Comparison of ENCODE assay signal across 8 mouse cellular contexts in genomic region chr9:121846526-121847118, GRCm38 (mm10). TPM values are rescaled to one million over a fixed set of nuclear protein-coding genes. Genes with fewer than 3 reads are reported as not detected.
DNase-seq lines count a peak whose midpoint lies in the region; ATAC-seq lines count a peak whose summit lies in the region.

No protein-coding gene starts in this region.

- peak; percentile 27 for DNase-seq in kidney, adult 18-20 months
- no peak for DNase-seq in kidney, adult 11 months
- DNase-seq in adipocyte (ENCODE audit: low spot score) = peak; percentile 74
- peak; percentile 43 for DNase-seq in heart, postnatal 4 days
- peak; percentile 31 to 41 for DNase-seq in natural killer cell, adult 2 months (ENCODE audit: low spot score in 2 of 2)
- DNase-seq in gastrocnemius, postnatal 14 days = no peak
- DNase-seq in yolk sac, embryonic 10.5 days (ENCODE audit: low spot score) = no peak

- peaks cover 8% of the 10 kb centered on the region; the same call in 1 of the 2 replicates for H3K4me1 ChIP-seq in liver, embryonic 12.5 days

- H3K9me3 ChIP-seq in liver, embryonic 12.5 days (replicated peaks) = no peaks in the 10 kb centered on the region

- peak; percentile 26; the same call in 1 of the 2 replicates for ATAC-seq in liver, embryonic 12.5 days

- H3K27me3 ChIP-seq in liver, embryonic 12.5 days (replicated peaks) = 0 out of 2 replicates have a peak, but pooled peaks cover 2% of the 10 kb centered on the region

- WGBS in liver, embryonic 12.5 days (ENCODE audit: insufficient replicate concordance) = 39% methylated on average over 10 of the region's 10 CpGs

- intact Hi-C loops in gastrocnemius, postnatal 14 days (cut with DNase I; ENCODE audit: low total_unique reads) = loop anchor here (2.0 kb wide), 1 partner anchor 30 kb away; no protein-coding TSS in a partner anchor

- H3K36me3 ChIP-seq in liver, embryonic 12.5 days = peaks cover 54% of the 10 kb centered on the region

- H3K4me3 ChIP-seq in liver, embryonic 12.5 days = no peak overlapping the region

- H3K27ac ChIP-seq in liver, embryonic 12.5 days = 0 out of 2 replicates have a peak overlapping the region, but pooled peaks have one; percentile 25

- H3K9ac ChIP-seq in liver, embryonic 12.5 days = no peak overlapping the region

- no peak overlapping the region for H3K4me2 ChIP-seq in liver, embryonic 12.5 days

RNA-seq across cellular contexts. Expression of gene Ccdc13, which starts 7.4 kb away (rescaled TPM):
- total RNA-seq in heart, postnatal 4 days (2021) = not detected
- not detected in 2 replicates for polyA plus RNA-seq in liver, embryonic 12.5 days (2016; fragmentation: Nextera tagmentation; extraction: Ambion mirVana)
- under 1 TPM; 0.22 to 0.35 TPM for total RNA-seq in gastrocnemius, postnatal 14 days (2021)

RNA-seq across cellular contexts. Expression of gene Higd1a, which starts 11.5 kb away (rescaled TPM):
- 100 to 1,000 TPM; 153 to 165 TPM for total RNA-seq in heart, postnatal 4 days (2021)
- 135 and 145 TPM in 2 replicates for polyA plus RNA-seq in liver, embryonic 12.5 days (2016; fragmentation: Nextera tagmentation; extraction: Ambion mirVana)
- 100 to 1,000 TPM in 1 of 2 experiments, 10 to 100 TPM in 1; 97.2 to 109 TPM for total RNA-seq in gastrocnemius, postnatal 14 days (2021)

RNA-seq across cellular contexts. Expression of gene Ackr2, which starts 51.5 kb away (rescaled TPM):
- 1 to 10 TPM; 3.1 to 5.8 TPM for total RNA-seq in heart, postnatal 4 days (2021)
- polyA plus RNA-seq in liver, embryonic 12.5 days (2016; fragmentation: Nextera tagmentation; extraction: Ambion mirVana) = 0.16 and 0.19 TPM in 2 replicates
- total RNA-seq in gastrocnemius, postnatal 14 days (2021) = 1 to 10 TPM; 2.2 to 2.8 TPM

RNA-seq across cellular contexts. Expression of gene Hhatl, which starts 54.3 kb away (rescaled TPM):
- 10 to 100 TPM; 72.5 to 84.4 TPM for total RNA-seq in heart, postnatal 4 days (2021)
- polyA plus RNA-seq in liver, embryonic 12.5 days (2016; fragmentation: Nextera tagmentation; extraction: Ambion mirVana) = not detected in 2 replicates
- total RNA-seq in gastrocnemius, postnatal 14 days (2021) = 100 to 1,000 TPM; 276 to 284 TPM

Comparison
In these comparisons a context has a peak if more than half of its experiments do, and no peak if none do; other contexts are left out.
1. DNase-seq: peak in kidney, adult 18-20 months (single experiment), adipocyte (single experiment), heart, postnatal 4 days (single experiment) and natural killer cell, adult 2 months (2 of 2); none in kidney, adult 11 months (single experiment), gastrocnemius, postnatal 14 days (single experiment) and yolk sac, embryonic 10.5 days (single experiment).